Mouse (Mus musculus): Measurements from ENCODE around the gene Slc39a11.

The Slc39a11 gene

DNA sequence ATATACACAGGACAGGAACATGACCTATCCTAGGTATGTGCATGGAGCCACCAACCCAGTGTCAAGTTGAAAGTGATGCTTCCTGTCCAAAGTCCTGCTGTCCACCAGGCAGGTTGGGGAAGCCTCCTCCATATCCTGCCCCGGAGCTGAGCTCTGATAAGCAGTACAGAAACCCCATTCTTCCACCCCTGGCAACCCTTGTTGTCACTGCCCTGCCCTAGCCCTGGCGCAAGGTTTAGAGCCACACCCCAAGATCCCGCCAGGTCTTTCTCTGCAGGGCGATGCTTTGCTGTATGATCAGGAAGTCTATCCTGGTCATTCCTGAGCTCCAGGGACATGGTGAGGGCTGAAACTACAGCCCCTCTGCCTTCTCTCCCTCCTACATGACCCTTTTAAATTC, 396.7 kb downstream of the Slc39a11 start:
- DNase-seq (ENCODE audit: low spot score in 2 of 2): no peak

GRCm38 (mm10) chr11:113251172-113251571, 398.7 kb downstream of the Slc39a11 start:
- no peak for DNase-seq (ENCODE audit: low spot score in 2 of 2)

GRCm38 (mm10) chr11:113246475-113246874, 403.4 kb downstream of the Slc39a11 start:
- DNase-seq (ENCODE audit: low spot score in 2 of 2): no peak

GRCm38 (mm10) chr11:113245666-113246065, 404.2 kb downstream of the Slc39a11 start:
- no peak for DNase-seq (ENCODE audit: low spot score in 2 of 2)

DNA sequence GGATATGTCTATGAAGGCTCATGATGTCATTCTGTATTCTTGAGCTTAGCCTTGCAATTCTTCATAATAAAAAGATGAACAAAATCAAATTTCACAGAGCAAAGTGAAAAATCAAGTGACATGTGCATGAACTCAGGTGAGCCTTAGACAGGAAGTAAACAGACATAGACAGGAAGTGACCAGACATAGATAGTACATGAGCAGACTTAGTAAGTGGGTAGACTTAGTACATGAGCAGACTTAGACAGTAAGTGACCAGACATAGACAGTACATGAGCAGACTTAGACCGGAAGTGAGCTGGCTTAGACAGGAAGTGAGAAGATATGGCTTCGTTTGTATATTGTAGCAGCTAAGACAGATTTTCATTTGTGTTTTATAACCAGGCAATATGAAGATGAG, 415.4 kb downstream of the Slc39a11 start:
- no peak for DNase-seq (ENCODE audit: low spot score in 2 of 2)

GRCm38 (mm10) chr11:113232049-113232448, 417.8 kb downstream of the Slc39a11 start:
- DNase-seq (ENCODE audit: low spot score in 2 of 2): no peak

GRCm38 (mm10) chr11:113230410-113231132, 419.3 kb downstream of the Slc39a11 start:
- no peak for DNase-seq (ENCODE audit: low spot score in 2 of 2)

- DNase-seq (ENCODE audit: low spot score in 2 of 2): no peak
Measured at GRCm38 (mm10) chr11:113225748-113226147, 424.1 kb downstream of the Slc39a11 start.

DNA sequence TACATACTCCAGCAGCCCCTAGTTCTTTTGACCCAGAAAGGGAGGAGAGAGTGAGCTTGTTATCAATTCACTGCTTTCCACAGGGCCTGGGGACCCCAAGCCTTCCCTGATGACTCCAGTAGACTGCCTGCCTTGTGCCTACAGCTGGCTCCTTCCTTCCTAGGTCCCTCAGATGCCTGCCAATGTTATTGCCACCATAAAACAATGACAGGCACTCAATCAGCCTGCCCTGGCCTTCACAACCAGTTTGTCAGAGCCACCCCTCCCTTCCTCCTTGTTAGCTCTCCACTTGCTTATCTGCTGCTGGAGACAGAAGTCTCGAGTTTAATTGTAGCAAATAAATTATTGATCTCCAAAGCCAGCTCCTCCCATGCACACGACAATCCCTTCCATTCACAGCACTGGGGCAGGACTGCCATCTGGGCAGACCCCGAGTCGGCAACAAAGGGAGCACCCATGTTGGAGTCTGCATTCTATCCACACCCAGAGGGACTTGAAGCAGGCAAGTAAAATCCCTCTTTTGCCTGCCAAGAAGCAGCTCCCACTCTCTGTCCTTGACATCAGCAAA, 426.0 kb downstream of the Slc39a11 start:
- DNase-seq (ENCODE audit: low spot score in 2 of 2): no peak

DNA sequence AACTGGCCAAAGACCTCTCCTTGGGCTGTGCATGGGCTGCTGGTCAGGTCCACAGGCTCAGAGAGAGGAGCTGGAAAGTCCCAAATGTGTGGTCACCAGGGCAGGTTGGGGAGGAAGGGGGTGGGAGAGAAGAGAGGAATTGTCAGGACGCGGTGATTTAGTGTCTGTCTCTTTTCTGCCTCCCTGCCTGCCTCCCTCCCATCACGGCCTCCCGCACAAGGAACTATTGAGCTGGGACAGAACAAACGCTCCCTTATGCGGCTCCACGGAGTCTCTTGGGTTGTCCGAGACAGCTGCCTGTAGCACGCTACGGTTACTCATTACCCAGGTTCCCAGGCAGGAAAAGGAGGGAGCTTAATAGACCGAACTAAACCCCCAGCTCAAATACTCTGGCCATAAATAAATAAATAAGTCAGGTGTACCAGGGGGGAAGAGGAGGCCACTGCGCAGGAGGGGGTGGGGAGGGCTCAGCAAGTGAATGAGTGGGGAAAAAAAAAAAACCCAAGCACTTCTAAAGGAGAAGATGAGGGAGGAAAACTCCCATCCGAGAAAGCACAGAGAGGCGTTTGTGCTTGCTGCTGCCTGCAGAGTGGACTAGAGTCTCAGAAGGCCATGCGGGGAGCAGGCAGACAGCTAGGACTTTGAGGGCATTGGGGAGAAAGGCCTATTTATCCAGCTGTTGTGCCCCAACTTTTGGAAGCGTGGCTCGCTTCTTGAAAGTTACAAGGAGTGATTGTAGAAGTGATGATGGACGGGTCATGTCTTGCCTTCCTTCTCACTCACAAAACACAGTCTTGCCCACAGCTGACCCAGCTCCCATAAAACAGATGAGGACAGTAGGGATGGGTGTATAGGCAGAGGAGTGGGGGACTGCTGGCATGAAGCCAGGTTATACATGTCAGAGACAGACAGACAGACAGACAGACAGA, 428.3 kb downstream of the Slc39a11 start:
- DNase-seq (ENCODE audit: low spot score in 2 of 2): peak in 1 of 2 experiments; percentile 24

DNA sequence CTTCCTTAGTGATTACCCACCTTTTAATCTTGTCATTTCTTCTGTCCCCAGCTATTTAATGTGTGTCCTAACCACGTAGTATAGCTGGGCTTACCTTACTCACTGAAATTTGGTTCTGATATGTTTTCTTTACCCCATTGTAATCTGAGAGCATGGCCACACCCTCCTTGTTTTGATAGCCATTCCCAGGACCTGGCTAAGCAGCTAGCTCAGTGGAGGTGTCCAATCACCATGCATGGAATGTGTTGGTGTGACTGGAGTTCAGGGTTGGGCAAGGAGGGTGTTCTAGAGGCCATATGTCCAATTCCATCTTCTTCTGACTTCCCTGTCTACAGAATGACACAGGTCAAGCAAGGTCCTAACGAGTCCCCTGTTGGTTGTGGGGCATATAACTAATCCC, 429.2 kb downstream of the Slc39a11 start:
- DNase-seq (ENCODE audit: low spot score in 2 of 2): no peak

- DNase-seq (ENCODE audit: low spot score in 2 of 2): no peak
Measured at GRCm38 (mm10) chr11:113214741-113215140, 435.1 kb downstream of the Slc39a11 start.

- no peak for DNase-seq (ENCODE audit: low spot score in 2 of 2)
Measured at GRCm38 (mm10) chr11:113212390-113213025, 437.4 kb downstream of the Slc39a11 start.

DNA sequence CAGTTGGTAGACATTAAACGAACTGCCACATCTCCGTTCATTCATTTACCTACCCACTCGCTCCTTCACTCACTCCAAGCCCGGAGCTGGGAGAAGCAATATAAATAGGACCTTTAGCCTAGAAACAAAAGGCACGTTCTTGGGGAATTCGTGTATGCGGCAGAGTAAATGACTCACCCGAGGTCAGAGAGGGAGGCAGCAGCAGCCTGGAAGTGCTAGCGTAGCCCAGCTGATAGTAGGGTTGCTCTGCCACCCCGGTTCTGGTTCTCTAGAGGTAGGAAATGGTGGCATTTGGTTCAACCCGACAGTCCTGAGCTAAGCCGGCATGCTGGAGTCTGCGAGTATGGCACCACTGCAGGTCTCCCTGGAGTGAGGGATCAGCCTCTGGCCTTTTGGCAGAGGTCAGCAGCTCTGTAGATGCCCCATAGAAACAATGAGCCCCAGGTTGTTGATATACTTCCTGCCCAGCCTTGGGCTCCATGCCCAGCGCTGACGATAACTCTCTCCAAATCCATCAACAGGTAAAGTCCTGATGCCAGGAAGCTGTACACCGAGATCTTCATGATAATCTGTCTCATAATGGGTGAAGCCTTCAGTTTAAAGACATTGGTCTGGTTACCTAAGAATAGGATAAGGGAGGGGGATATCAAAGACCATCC, 440.5 kb downstream of the Slc39a11 start:
- no peak for DNase-seq (ENCODE audit: low spot score in 2 of 2)

DNA sequence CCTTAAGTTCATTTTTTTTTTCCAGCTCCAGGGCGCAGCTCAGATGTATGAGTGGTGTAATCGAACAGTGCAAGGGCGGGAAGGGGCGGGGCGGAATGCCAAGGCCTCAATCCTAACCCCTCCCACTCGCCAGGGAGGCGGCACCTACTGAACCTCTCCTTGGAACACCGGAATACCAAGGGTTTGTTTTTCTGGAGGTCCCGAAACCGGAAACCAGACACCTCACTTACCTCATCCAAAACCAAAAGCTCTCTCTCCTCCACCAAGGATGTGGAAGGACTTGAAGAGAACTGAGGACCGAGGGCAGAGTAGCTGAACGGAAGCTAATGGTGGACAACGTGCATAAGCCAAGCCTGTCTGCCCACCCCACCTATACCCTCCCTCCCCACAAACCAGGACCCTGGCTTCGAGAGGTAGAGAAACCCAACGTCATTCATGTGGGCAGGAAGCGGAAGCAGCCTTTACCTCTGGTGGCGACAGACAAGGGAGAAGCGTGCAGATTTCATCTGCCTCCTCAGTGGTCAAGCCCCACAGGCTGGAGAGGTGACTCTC, 441.3 kb downstream of the Slc39a11 start:
- DNase-seq (ENCODE audit: low spot score in 2 of 2): no peak

DNA sequence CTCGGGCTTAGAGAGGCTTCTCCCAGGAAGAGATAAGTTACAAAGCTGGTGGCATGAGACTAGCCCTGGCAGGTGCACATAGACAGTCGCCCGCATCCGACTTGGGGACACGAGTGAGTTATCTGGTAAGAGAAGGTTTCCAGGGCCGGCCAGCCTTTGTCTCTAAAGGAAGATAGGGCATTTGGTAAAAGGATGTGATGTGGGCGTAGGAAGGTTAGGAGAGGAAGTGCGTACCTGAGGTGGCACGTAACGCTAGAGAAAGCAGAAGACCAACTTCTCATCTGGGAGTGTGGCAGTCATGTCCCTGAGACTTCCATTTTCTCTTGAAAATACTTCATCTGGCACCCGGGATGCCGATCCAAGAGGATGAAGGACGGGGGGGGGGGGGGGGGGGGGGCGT, 441.9 kb downstream of the Slc39a11 start:
- no peak for DNase-seq (ENCODE audit: low spot score in 2 of 2)

- peak in 1 of 2 experiments; percentile 37 for DNase-seq (ENCODE audit: low spot score in 2 of 2)
Measured at GRCm38 (mm10) chr11:113206099-113206498, 443.8 kb downstream of the Slc39a11 start.

DNA sequence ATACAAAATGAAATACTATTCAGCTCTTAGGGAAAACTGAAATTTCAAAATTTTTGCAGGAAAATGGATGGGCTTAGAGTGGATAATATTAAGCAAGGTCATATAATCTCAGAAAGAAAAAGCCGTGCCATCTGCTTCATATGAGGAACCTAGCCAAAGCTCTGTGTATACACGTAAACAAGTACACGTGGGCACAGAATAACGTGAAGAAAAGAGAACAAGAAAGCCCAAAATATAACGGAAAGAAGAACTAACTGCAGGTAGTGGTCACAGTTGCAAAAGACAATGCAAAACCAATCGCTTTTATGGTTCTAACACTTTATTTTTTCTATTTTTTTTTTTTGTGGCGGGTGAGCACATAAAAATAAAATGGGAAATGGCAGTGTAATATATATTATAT, 446.9 kb downstream of the Slc39a11 start:
- no peak for DNase-seq (ENCODE audit: low spot score in 2 of 2)

- peak; percentile 95 for DNase-seq (ENCODE audit: low spot score in 2 of 2)
Measured at GRCm38 (mm10) chr11:113201470-113201997, 448.3 kb downstream of the Slc39a11 start.

- no peak for DNase-seq (ENCODE audit: low spot score in 2 of 2)
Measured at GRCm38 (mm10) chr11:113200901-113201300, 449.0 kb downstream of the Slc39a11 start.

DNA sequence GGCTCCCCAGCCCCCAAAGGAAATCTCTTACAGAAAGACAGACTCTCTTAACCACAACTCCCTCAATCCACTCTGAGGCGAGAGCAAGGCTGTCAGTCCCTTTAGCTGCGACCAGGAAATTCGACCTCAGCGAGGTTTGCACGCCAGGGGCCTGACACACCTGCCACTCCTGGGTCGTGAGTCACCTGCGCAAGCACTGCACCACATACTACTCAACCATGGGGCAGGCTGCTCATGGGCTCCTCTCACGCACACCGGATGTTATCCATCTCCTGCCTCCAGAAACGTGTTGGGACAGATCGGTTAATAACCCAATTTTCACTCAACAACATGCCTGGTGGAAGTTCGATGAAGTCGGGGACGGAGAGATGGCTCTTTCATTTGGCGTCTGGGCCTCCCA, 451.3 kb downstream of the Slc39a11 start:
- no peak for DNase-seq (ENCODE audit: low spot score in 2 of 2)

Measured in frontal cortex, postnatal 36 days (tissue).